Mouse (Mus musculus) cerebellum, adult 9-11 months (tissue): ENCODE measurements around the gene Pdrg1.

Source experiments
- DNase-seq: peaks from one replicate; pipeline ENCODE4 v3.0.0; 2022

Gene Pdrg1

DNA sequence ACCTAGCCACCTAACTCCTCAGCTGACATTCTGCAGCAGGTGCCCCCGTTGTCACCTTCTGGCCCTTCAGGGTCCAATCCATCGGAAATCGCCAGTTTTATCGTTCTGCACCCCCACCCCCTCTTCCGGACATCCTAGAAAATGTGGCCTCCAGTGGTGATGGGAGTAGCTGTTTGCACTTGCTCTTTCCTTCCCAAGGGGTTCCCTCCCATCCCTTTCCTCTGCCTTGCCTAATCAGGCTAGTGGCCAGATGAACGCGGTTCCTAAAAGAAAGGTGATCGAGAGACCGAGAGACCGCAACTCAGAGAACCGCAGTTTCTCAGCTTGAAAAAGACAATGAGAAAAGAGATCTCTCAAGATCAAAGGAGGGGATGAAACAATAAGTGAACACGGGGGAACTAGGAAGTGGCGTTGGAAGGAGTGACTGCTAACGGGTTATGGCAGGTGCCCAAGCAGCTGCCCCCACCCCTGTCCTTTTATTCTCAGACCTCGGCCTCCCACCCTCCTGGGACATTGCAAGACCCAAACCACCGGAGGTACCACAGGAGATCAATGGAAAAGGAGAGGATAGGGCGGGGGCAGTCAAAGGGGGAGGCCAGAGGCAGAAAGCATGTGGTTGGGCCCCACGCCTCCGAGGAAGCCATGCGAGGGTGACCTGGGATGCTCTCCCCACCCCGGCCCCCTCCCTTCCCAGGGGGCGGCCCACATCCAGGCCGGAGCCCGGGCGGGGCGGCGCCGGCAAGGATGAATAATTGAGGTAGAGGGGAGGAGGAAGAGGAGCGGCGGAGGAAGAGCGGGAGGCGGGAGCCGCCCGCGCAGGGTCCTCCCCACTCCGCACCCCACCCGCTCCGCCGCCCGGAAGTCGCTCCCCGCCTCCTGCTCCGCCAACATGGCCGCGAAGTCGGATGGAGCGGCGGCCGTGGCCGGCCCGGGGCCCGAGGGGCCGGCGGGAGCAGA, 16.2 kb upstream of the Pdrg1 start, which contains the start of gene Xkr7:
Xkr7 (plus strand) TSS at position 727 of the 957 bp plus-strand sequence.
- peak; percentile 83 for DNase-seq

DNA sequence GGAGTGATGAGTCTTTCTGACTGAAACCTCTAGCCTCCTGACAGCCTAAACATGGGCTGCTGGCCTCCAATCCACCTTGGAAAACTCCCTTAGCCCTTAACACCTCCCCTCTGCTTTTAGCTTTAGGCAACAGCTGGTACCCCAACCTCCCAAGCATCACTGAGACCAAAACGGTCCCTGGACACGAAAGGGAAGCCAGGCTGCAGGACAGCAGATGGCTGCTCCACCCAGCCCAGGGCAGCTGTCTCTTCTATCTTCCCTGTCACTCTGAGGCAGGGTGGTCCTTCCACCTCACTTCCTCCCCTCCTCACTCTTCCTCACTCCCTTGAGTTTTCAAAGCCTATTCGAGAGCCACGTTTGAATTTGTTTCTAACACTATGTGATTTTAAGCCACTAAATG, 15.2 kb upstream of the Pdrg1 start:
- DNase-seq, result no peak

- DNase-seq, result peak; percentile 74
Observed at GRCm38 (mm10) chr2:153027501-153027900, 12.3 kb upstream of the Pdrg1 start.

GRCm38 (mm10) chr2:153026052-153026451, 10.8 kb upstream of the Pdrg1 start:
- DNase-seq, result no peak

GRCm38 (mm10) chr2:153022855-153023254, 7.6 kb upstream of the Pdrg1 start:
- DNase-seq, result no peak

DNA sequence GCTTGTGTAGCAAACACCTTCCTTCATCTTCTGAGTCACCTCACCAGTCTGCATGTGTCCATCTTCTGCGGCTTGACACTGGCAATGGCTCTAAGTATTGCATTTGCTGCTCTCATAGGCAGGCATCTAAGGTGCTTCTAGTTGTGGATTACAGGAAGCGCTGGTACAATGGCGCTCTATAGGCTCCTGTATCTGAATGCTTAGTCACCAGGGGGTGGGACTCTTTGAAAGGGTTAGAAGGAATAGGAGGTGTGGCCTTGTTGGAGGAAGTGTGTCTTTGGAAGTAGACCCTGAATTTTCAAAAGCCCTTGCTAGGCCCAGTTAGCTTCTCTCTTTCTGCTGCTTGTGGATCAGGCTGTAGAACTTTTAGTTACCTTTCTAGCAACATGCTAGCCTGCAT, 5.9 kb upstream of the Pdrg1 start:
- peak; percentile 5 for DNase-seq

DNA sequence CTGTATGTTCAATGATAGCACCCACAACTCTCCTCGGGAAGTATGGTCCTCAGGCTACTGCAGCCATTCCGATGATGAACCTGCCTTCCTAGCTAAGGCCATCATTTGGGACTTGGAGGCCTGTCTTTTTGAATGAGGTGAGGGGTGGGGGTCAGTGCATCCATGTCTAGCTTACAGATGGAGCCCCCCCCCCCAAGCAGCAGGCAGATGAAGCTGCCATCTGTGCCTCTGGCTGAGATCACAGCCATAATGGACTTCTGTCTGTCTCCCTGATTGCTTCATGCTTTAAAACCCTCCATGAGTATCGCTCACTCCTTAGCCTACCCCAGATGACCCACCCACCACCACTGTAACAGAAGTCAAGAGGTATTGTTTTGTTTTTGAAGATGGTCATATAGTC, 4.1 kb upstream of the Pdrg1 start:
- peak; percentile 5 for DNase-seq

DNA sequence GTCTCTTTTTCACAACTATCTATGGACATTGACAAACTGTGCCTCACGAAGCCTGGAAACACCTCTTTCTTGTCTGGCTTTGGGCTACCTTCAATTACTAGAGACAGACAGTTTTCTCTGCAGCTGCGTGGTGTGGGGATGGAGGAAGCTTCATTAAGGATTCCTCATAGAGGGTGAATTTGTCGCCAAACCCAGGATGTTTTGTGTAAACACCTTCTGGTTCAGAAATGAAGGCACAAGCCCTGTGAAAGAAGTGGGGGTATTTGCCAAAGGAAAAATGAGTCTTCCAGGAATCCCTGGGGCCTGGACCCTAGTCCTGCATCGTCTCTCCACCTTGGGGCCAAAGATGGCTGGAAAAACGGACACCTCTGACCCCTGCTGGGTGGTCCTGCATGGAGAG, 1.6 kb upstream of the Pdrg1 start:
- peak; percentile 44 for DNase-seq

- DNase-seq, result peak; percentile 73
Observed at GRCm38 (mm10) chr2:153015804-153016203, 577 bp upstream of the Pdrg1 start.

GRCm38 (mm10) chr2:153013724-153014515, 1.3 kb downstream of the Pdrg1 start:
- no peak for DNase-seq

GRCm38 (mm10) chr2:153009192-153009973, 5.8 kb downstream of the Pdrg1 start:
- DNase-seq, result peak; percentile 71

GRCm38 (mm10) chr2:153005981-153006380, 9.2 kb downstream of the Pdrg1 start:
- DNase-seq, result no peak

- no peak for DNase-seq
Observed at GRCm38 (mm10) chr2:153003681-153004338, 11.4 kb downstream of the Pdrg1 start.

- DNase-seq, result no peak
Observed at GRCm38 (mm10) chr2:153002492-153003248, 12.6 kb downstream of the Pdrg1 start.

GRCm38 (mm10) chr2:152997046-152997445, 18.2 kb downstream of the Pdrg1 start:
- no peak for DNase-seq

- DNase-seq, result no peak
Observed at GRCm38 (mm10) chr2:152991529-152991928, 23.7 kb downstream of the Pdrg1 start.

DNA sequence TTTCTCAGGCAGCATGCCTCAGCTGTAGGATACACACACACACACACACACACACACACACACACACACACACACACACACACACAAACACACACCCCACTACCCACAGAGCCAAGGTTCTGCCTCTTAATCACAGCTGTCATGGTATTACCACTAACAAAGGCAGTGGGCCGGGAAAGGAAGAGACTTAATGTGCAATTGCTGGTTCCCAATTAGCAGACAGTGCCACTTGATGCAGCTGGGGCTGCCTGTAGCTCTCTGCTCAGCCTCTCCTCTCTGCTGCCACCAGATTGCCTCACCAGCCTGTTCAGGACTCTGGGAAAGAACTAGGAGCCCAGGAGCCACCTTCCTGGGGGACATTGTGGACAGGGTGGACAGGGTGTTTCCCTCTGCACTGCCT, 29.6 kb downstream of the Pdrg1 start:
- no peak for DNase-seq

DNA sequence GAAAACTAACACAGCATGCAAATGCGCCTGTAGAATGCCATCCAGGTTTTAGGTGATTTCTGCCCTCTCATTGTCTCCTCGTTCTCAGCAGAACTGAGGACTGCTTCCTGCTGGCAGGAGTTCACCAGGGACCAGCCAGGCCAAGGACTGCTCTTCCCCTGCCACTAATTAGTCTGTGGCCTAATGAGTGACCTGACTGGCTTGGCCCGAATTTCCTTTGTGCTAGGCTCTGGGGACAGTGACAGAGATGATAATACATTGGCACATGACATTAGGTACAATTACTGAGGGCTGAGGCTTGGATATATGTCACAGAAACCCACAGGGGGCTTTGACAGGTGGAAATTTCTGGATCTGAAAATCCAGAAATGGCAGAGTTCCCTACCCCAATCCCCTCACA, 38.2 kb downstream of the Pdrg1 start:
- no peak for DNase-seq

- no peak for DNase-seq
Observed at GRCm38 (mm10) chr2:152965555-152965954, 49.7 kb downstream of the Pdrg1 start.

GRCm38 (mm10) chr2:152962091-152962793, 53.0 kb downstream of the Pdrg1 start, which contains the start of gene Ttll9:
Ttll9 (plus strand) TSS chr2:152962485.
- DNase-seq, result peak; percentile 85
